Mouse (Mus musculus) stomach, postnatal 0 days (tissue): ENCODE measurements at regions not wholly inside any gene's neighbourhood (a gene's known extent, or its start where the extent isn't known, plus 50 kb on each side); places are given as distances from the start of the nearest gene placed in this dataset.

Source experiments
- CTCF ChIP-seq: IDR thresholded peaks from 2 replicates; pipeline ENCODE4 v1.5.1; 2016; ENCODE audit warnings: antibody characterized with exemption, low read depth, mild to moderate bottlenecking, moderate library complexity
- EP300 ChIP-seq: optimal IDR thresholded peaks from 2 replicates; pipeline ENCODE3; 2016; ENCODE audit warnings: antibody characterized with exemption

DNA sequence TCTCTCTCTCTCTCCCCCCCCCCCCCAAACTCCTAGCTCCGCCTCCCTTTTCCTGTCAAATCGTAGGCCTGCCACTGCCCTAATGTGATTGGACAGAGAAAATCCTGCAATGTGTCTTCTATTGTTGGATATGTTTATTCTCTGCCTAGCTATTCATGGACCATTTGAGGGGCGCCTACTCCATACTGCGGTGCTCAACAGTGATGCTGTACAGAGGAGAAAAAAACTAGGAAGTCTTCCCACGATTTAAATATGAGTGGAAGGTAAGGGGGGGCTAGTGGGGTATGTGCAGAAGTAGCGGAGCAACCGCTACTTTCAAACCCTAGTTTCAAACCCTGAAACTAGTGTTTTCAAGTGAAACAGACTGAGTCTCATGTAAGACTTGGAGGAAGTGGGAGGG is 151.6 kb upstream of the Tnfaip3 start:
- TF ChIP-seq CTCF = no peak
- TF ChIP-seq EP300 = no peak
